Mouse (Mus musculus) neural tube, embryonic 10.5 days (tissue): ENCODE results near the gene Vhl.
A peak's percentile ranks its signal among the peaks of the same experiment; 100 is the strongest.

Source experiments
- DNase-seq: peaks from one replicate; pipeline ENCODE4 v3.0.0-alpha.2; 2017; ENCODE audit warnings: low spot score; ENCODE audit errors: extremely low spot score

Vhl gene

GRCm38 (mm10) chr6:113624989-113625770, 1.4 kb downstream of the Vhl start:
- no peak for DNase-seq

GRCm38 (mm10) chr6:113630322-113630721, 6.6 kb downstream of the Vhl start:
- DNase-seq, result no peak

- no peak for DNase-seq
Measured at GRCm38 (mm10) chr6:113632863-113633262, 9.1 kb downstream of the Vhl start.

- DNase-seq, result peak; percentile 89
Measured at GRCm38 (mm10) chr6:113638302-113639040, 14.7 kb downstream of the Vhl start, which contains the start of gene Irak2. Irak2 (plus strand) TSS chr6:113638467.

- DNase-seq, result no peak
Measured at GRCm38 (mm10) chr6:113639201-113639600, 15.4 kb downstream of the Vhl start.

- no peak for DNase-seq
Measured at GRCm38 (mm10) chr6:113642605-113643004, 18.8 kb downstream of the Vhl start.

GRCm38 (mm10) chr6:113643021-113643420, 19.3 kb downstream of the Vhl start:
- no peak for DNase-seq

GRCm38 (mm10) chr6:113643967-113644366, 20.2 kb downstream of the Vhl start:
- no peak for DNase-seq

GRCm38 (mm10) chr6:113644808-113645207, 21.0 kb downstream of the Vhl start:
- no peak for DNase-seq

- no peak for DNase-seq
Measured at GRCm38 (mm10) chr6:113649346-113650196, 25.8 kb downstream of the Vhl start.

GRCm38 (mm10) chr6:113650197-113650640, 26.5 kb downstream of the Vhl start:
- DNase-seq, result no peak

- no peak for DNase-seq
Measured at GRCm38 (mm10) chr6:113651626-113652025, 27.9 kb downstream of the Vhl start.

GRCm38 (mm10) chr6:113653551-113653950, 29.8 kb downstream of the Vhl start:
- no peak for DNase-seq

- DNase-seq, result no peak
Measured at GRCm38 (mm10) chr6:113654102-113654501, 30.3 kb downstream of the Vhl start.

- DNase-seq, result no peak
Measured at GRCm38 (mm10) chr6:113654753-113655397, 31.1 kb downstream of the Vhl start.

- no peak for DNase-seq
Measured at GRCm38 (mm10) chr6:113655475-113655874, 31.7 kb downstream of the Vhl start.

GRCm38 (mm10) chr6:113656847-113657246, 33.1 kb downstream of the Vhl start:
- no peak for DNase-seq

GRCm38 (mm10) chr6:113658226-113658625, 34.5 kb downstream of the Vhl start:
- DNase-seq, result no peak

GRCm38 (mm10) chr6:113659648-113660491, 36.1 kb downstream of the Vhl start:
- DNase-seq, result no peak
